Mouse (Mus musculus): ENCODE results near the gene Snap25.

Gene Snap25

DNA sequence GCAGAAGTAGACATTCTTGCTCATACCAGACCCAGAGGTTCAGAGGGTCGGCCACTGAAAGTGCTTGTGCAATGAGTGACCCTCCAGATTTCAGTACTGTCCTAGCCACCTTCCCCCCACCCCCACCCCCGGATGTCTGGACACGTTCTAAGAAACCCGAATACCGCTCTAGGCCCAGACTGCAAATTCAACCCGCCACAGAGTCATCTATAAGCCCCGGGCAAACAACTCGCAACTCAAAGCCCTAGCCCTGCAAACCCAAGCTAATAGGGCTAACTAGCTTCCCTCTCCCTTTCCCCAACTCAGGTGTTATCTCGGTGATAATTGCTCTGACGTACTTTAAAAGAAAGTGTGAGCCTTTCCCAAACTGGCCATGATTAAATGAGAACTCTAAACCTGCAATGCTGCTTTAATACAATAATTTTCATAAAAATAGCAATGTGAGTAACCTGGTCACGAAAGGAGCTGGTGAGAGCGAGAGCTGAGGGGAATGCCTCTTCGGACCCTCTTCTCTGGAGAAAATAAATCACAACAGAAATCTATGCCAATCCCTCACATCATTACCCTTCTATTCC, 725 bp upstream of the Snap25 start:
- no peak for DNase-seq (ENCODE audit: low spot score)

- DNase-seq (ENCODE audit: low spot score) = peak; percentile 85
These were observed 757 bp downstream of the Snap25 start for GRCm38 (mm10) chr2:136714008-136714411.

DNA sequence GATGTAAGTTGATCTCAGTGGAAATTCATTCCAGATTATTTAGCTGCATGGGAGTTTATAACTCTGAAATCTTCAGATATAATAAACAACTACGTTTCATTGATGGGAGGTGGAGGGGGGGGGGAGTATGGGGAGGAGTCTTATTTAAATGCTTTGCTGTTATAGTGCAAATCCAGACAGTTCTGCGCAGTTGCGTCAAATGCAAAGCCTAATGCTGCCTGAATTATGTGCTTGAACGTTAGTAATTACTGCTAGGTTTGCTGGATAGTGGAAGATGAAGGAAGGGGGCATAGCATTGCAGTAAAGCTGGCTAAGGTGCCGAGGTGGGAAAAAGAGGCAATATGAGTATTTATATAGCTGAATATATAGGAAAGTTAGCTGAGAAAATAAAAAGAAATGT, 2.3 kb downstream of the Snap25 start:
- no peak for DNase-seq (ENCODE audit: low spot score)

DNA sequence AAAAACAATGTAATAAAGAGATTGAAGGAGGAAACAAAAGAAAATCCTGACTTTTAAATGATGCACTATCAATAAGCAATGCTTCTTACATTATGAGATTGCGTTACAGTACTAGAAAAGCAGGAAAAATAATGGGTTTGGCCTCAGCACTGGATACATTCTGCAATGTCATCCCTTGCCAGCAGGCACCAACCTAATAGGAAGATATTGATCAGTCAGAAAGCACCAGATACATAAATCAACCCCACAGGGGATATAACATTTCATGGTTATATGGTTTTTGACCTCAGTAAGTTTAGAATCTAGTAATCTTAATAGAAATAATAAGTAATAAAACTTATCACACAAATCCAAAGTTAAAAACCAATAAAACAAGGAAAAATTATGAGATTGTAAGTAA, 3.1 kb downstream of the Snap25 start:
- DNase-seq (ENCODE audit: low spot score) = no peak

DNA sequence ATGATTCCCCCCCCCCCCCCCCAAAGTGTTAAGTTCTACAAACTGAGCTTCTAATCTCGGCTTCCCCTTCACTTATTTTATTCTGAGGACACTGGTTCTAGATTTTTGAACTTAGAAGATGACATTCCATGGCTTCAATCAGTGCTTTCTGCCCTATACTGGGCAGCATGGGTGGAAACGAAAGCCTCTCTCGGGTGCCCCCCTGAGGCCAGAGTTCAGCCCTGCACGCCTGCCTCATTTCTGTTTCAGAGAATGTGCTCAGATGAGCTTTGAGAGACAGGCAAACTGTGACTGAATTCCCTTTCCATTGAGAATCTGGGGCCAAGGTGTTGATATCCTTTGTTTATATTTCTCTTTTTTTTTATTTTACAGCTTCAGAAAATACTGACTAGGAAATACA, 7.0 kb downstream of the Snap25 start:
- DNase-seq (ENCODE audit: low spot score) = peak; percentile 63

- DNase-seq (ENCODE audit: low spot score) = no peak
These were observed 25.0 kb downstream of the Snap25 start for GRCm38 (mm10) chr2:136738260-136738659.

DNA sequence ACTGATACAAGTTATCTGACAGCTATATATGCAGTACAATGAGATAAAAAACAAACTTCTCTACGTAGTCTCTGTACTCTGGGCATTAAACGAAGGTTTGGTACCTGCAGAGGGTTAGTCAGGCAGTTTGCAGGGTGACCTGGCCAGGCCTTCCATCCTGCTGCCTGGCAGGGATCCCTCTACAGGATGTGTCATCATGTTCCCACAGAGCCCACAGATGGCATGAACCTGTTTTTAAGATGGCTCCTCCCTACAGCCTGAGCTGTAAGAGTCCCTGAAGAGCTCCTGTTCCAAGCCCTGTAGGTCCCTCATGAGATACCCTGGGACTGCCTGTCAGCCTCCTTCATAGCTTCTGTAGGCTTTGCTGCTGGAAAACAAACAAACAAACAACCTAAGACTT, 29.0 kb downstream of the Snap25 start:
- no peak for DNase-seq (ENCODE audit: low spot score)

DNA sequence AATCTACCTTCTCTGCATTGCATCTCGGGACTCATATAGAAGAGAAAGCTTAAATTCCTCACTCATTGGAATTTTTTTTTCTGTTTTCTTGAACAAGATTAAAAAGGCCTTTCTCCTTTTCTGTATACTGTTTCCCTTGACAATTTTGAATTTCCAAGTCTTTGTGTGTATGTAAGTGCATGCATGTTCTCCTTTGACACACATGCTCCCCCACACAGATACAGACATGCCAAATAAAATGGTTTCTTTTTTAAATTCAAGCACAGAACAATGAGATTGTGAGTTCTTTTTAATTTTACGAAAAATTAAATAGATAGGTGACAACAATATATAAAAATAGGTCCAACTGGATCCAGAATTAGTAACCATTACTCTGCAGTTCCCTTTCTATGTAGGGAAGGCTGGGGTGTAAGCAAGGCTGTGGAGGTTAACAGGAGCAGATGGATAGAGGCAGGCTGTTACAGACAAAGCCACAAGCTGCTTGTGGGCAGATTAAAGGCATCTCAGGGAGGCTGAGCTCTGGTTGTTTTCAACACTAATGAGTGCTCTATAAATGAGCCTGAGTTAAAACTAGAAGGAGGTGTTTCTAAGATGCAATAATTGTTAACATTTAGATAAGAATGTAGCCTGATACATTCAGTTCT, 31.6 kb downstream of the Snap25 start:
- DNase-seq (ENCODE audit: low spot score) = no peak

GRCm38 (mm10) chr2:136745327-136745994, 32.2 kb downstream of the Snap25 start:
- no peak for DNase-seq (ENCODE audit: low spot score)

GRCm38 (mm10) chr2:136753682-136754081, 40.4 kb downstream of the Snap25 start:
- DNase-seq (ENCODE audit: low spot score) = no peak

DNA sequence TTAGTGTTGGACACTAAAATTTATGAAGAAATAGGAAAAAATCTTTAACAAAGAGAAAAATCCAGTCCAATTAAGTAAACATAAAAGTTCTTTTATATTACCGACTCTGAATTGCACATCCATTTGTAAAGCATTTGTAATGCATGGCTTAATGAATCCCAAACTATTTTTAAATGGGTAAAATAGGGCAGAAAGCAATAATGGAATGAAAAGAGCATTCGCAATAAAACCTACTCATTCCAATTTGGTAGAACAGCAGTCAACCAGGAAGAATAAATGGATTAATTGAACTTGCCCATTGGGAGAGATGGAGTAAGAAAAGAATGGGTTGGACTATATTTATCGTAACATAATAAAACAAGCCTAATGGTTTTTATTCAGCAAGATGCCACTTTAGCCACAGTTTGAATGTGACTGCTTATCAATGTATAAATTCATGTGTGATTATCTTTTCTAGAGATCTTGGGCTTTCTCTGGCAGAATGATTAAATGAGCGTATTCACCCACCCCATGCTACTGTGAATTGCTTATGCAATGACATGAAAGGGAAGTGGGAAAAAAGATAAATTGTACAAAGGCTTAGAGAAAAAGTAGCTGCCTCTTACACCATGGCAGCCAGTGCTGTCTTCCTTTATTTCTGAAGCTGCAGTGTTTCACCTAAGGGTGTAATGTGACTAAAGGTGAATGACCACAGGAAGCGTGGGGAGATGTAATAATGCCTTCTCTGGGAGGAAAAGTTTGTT, 45.7 kb downstream of the Snap25 start:
- DNase-seq (ENCODE audit: low spot score) = no peak

- no peak for DNase-seq (ENCODE audit: low spot score)
These were observed 64.9 kb downstream of the Snap25 start for GRCm38 (mm10) chr2:136778156-136778555.

- no peak for DNase-seq (ENCODE audit: low spot score)
These were observed 65.4 kb downstream of the Snap25 start for GRCm38 (mm10) chr2:136778674-136779073.

DNA sequence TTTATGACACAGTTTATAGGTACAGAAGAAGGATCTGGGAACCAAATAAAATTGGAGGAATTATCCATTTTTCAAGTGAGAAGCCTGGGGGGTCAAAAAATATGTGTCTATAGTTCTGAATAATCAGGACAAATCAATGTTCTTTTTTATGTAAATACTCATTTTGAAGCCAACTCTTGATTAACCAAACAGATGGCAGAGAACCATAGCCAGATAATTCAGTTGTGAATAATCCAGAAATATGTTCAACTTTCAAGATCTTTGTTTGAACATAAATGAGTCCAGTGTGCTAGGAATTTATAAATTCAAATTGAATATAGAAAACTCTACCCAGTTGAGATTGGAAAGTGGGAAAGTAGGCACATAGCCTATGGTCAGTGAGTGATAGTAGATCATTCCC, 67.0 kb downstream of the Snap25 start:
- no peak for DNase-seq (ENCODE audit: low spot score)

GRCm38 (mm10) chr2:136784310-136784709, 71.1 kb downstream of the Snap25 start:
- no peak for DNase-seq (ENCODE audit: low spot score)

- DNase-seq (ENCODE audit: low spot score) = no peak
These were observed 75.1 kb downstream of the Snap25 start for GRCm38 (mm10) chr2:136788379-136788778.

- DNase-seq (ENCODE audit: low spot score) = no peak
These were observed 83.3 kb downstream of the Snap25 start for GRCm38 (mm10) chr2:136796518-136796917.

DNA sequence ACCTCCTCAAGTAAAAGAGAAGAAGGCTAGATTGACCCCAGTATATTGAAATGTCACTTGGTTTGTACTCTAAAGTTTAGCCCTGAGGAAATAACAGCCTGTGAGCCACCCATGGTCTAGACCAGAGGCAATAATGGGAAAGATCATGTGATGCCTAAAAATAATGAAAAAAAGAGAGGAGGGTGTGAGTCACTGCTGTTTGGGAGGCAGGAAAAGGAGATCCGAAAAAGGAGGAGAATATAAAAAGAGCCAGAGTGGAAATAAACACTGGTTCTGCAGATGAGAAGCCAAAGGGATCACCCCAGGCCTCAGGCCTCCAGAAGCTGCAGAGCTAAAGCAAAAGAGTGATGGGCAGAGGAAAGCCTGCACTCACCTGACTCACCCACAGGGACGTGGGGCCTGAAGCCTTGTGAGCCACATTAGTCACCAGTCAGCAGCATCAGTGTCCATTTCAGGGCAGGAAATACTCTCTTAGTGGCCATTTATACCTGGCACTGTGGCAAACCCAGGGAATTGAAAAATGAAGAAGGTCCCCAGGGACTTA, 85.7 kb downstream of the Snap25 start:
- DNase-seq (ENCODE audit: low spot score) = no peak

- no peak for DNase-seq (ENCODE audit: low spot score)
These were observed 87.8 kb downstream of the Snap25 start for GRCm38 (mm10) chr2:136801102-136801501.

- DNase-seq (ENCODE audit: low spot score) = no peak
These were observed 88.8 kb downstream of the Snap25 start for GRCm38 (mm10) chr2:136802076-136802475.

DNA sequence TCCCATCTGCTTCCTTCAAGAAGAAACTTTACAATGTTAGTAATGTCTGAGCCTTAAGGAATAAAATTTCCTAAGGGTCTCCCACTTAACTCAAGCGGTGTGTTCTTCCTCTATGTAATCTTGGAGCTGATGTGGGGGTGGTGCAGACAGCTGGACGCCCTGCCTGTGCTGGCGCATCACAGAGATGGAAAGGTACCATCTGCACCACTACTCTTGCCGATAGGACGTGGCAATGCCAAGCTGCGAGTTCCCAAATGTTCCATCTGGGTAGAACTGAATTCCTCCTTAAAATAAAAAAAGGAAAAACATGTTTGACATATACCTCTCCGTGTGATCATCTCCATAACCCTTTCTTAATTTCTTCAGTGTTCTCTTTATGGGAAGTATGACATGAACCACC, 89.9 kb downstream of the Snap25 start:
- DNase-seq (ENCODE audit: low spot score) = no peak

GRCm38 (mm10) chr2:136807992-136808726, 94.9 kb downstream of the Snap25 start:
- no peak for DNase-seq (ENCODE audit: low spot score)
